Mouse (Mus musculus): ENCODE data around the gene 1700001C19Rik.

GRCm38 (mm10) chr17:47470121-47470520 lies 32.9 kb upstream of the 1700001C19Rik start:
- TF ChIP-seq GATA1 (IDR thresholded peaks at IDR 0.05; ENCODE audit: borderline replicate concordance, low read length) (no peak), FLI1 (IDR thresholded peaks at IDR 0.05; ENCODE audit: low read length) (no peak)

Data from megakaryocyte, embryonic 14.5 days (primary cell).